Mouse (Mus musculus) CH12.LX (cell line): ENCODE results near the gene Adsl. TPM values are rescaled to one million over a fixed set of nuclear protein-coding genes. Genes with fewer than 3 reads are reported as not detected.

Source experiments
- DNase-seq: peaks from one replicate; pipeline ENCODE4 v3.0.0-alpha.2; 2013; ENCODE audit errors: extremely low read depth
- H3K27ac ChIP-seq: 2 replicates; pipeline ENCODE4 v1.5.1; 2012; ENCODE audit warnings: low read depth, mild to moderate bottlenecking, control low read depth, moderate library complexity; ENCODE audit not compliant: insufficient read depth
- H3K27me3 ChIP-seq: replicated peaks from 2 replicates; pipeline ENCODE3; 2012; ENCODE audit warnings: inconsistent platforms
- H3K36me3 ChIP-seq, 2 experiments: replicated peaks in 1 of 2; 2 replicates each; pipeline versions ENCODE3 to v1.6.1; 2012; ENCODE audit warnings: inconsistent platforms in 1 of 2, low read length in 1 of 2, mild to moderate bottlenecking in 1 of 2, mixed read lengths in 1 of 2, moderate library complexity in 1 of 2; ENCODE audit not compliant: control insufficient read depth in 1 of 2, insufficient read depth in 1 of 2
- H3K4me1 ChIP-seq, 2 experiments: 2 replicates each; pipeline ENCODE4 v1.6.1; 2012; ENCODE audit warnings: inconsistent platforms in 1 of 2, moderate library complexity in 1 of 2; ENCODE audit not compliant: insufficient read depth in 2 of 2, control insufficient read depth in 1 of 2
- H3K4me2 ChIP-seq: 2 replicates; pipeline ENCODE4 v1.6.1; 2012; ENCODE audit warnings: low read depth, mild to moderate bottlenecking, control low read depth; ENCODE audit not compliant: poor library complexity, insufficient read depth, severe bottlenecking
- H3K4me3 ChIP-seq, 3 experiments: fragments of 150-350 bp in 1 of 3; sonication (generic) in 1 of 3; replicated peaks in 1 of 3; 2 replicates each; pipeline versions ENCODE3 to v1.5.1; 2011 to 2012; ENCODE audit warnings: low read depth in 2 of 3, low read length in 2 of 3, mild to moderate bottlenecking in 2 of 3, moderate library complexity in 2 of 3, control low read depth in 1 of 3, improper control_type of control experiment in 1 of 3, inconsistent platforms in 1 of 3, mixed read lengths in 1 of 3; ENCODE audit not compliant: poor library complexity in 1 of 3
- H3K79me2 ChIP-seq: replicated peaks from 2 replicates; pipeline ENCODE4 v1.6.1; 2012; ENCODE audit warnings: mild to moderate bottlenecking, moderate library complexity; ENCODE audit not compliant: control insufficient read depth, poor library complexity, insufficient read depth, severe bottlenecking; ENCODE audit errors: extremely low read depth
- H3K9ac ChIP-seq: 2 replicates; pipeline ENCODE4 v1.6.1; 2012; ENCODE audit warnings: low read depth, mild to moderate bottlenecking, control low read depth, moderate library complexity; ENCODE audit not compliant: insufficient read depth
- H3K9me3 ChIP-seq: replicated peaks from 2 replicates; pipeline ENCODE3; 2012; ENCODE audit warnings: low read length, inconsistent platforms, mixed read lengths
- BHLHE40 ChIP-seq: IDR thresholded peaks from 2 replicates; pipeline ENCODE4 v1.6.1; 2011; ENCODE audit warnings: mild to moderate bottlenecking, low read depth, low read length, improper control_type of control experiment
- HCFC1 ChIP-seq: IDR thresholded peaks from 2 replicates; pipeline ENCODE4 v1.6.1; 2012; ENCODE audit warnings: low read depth, mild to moderate bottlenecking, inconsistent platforms, low read length, improper control_type of control experiment
- IRF4 ChIP-seq: IDR thresholded peaks from 2 replicates; pipeline ENCODE4 v1.6.1; 2014; ENCODE audit warnings: low read depth, mild to moderate bottlenecking, inconsistent platforms, low read length, improper control_type of control experiment
- KAT2A ChIP-seq: IDR thresholded peaks from 2 replicates; pipeline ENCODE4 v1.6.1; 2012; ENCODE audit warnings: low read length, improper control_type of control experiment, inconsistent platforms; ENCODE audit not compliant: insufficient replicate concordance
- MAFK ChIP-seq: IDR thresholded peaks from 2 replicates; pipeline ENCODE4 v1.6.1; 2011; ENCODE audit warnings: low read length, improper control_type of control experiment; ENCODE audit not compliant: insufficient replicate concordance
- MAZ ChIP-seq: IDR thresholded peaks from 2 replicates; pipeline ENCODE4 v1.6.1; 2012; ENCODE audit warnings: low read depth, mild to moderate bottlenecking, inconsistent platforms, low read length, improper control_type of control experiment, moderate library complexity
- MYC ChIP-seq: IDR thresholded peaks from 2 replicates; pipeline ENCODE4 v1.6.1; 2011; ENCODE audit warnings: low read depth, mild to moderate bottlenecking, improper control_type of control experiment, low read length
- PAX5 ChIP-seq: IDR thresholded peaks from 2 replicates; pipeline ENCODE4 v1.6.1; 2012; ENCODE audit warnings: low read length, inconsistent platforms, mixed read lengths
- POLR2A ChIP-seq: IDR thresholded peaks from 2 replicates; pipeline ENCODE4 v1.6.1; 2011; ENCODE audit warnings: low read depth, mild to moderate bottlenecking, improper control_type of control experiment, low read length
- POLR2AphosphoS2 ChIP-seq: IDR thresholded peaks from 2 replicates; pipeline ENCODE4 v1.6.1; 2011; ENCODE audit warnings: low read depth, low read length, improper control_type of control experiment
- RCOR1 ChIP-seq: conservative IDR thresholded peaks from 2 replicates; pipeline ENCODE4 v1.6.1; 2012; ENCODE audit warnings: low read depth, mild to moderate bottlenecking, inconsistent platforms, low read length, improper control_type of control experiment
- UBTF ChIP-seq: IDR thresholded peaks from 2 replicates; pipeline ENCODE4 v1.6.1; 2012; ENCODE audit warnings: low read depth, mild to moderate bottlenecking, inconsistent platforms, low read length, improper control_type of control experiment, moderate library complexity
- USF2 ChIP-seq: conservative IDR thresholded peaks from 2 replicates; pipeline ENCODE4 v1.6.1; 2011; ENCODE audit warnings: low read depth, low read length, improper control_type of control experiment
- ZMIZ1 ChIP-seq: IDR thresholded peaks from 2 replicates; pipeline ENCODE4 v1.6.1; 2012; ENCODE audit warnings: low read depth, mild to moderate bottlenecking, inconsistent platforms, low read length, improper control_type of control experiment
- dilution Hi-C: fragments of 300-500 bp; cut with MboI; formaldehyde crosslinking; loops from 2 replicates; pipeline ENCODE4 v1.14.3; 2020; ENCODE audit warnings: low sequenced_read_pairs; ENCODE audit not compliant: extremely low pct_unique_long_range_greater_than_20kb, extremely low pct_ligation_motif_present
- in situ Hi-C: fragments of 300-500 bp; cut with MboI; formaldehyde crosslinking; loops from 3 replicates; pipeline ENCODE4 v1.14.3; 2019; ENCODE audit warnings: low sequenced_read_pairs, low pct_ligation_motif_present, low pct_unique_long_range_greater_than_20kb, mixed read lengths
- polyA plus RNA-seq: library from polyadenylated mRNA; unstranded; fragments of >175 nt; gene quantifications from 2 replicates; pipeline ENCODE4 v1.2.1, GENCODE M21; 2012; ENCODE audit warnings: low read depth; ENCODE audit not compliant: insufficient read length
- total RNA-seq, 2 experiments: library from RNA; depleted of rRNA; stranded (reverse); fragments of 300-350 nt in 1 of 2; fragments of >200 nt in 1 of 2; gene quantifications; 2 replicates each; pipeline ENCODE4 v1.2.3; 2012 to 2014

Gene Adsl
- total and polyA plus RNA-seq, 3 experiments: 226 to 356 (median 276) TPM

GRCm38 (mm10) chr15:80974311-80974710 lies 26.0 kb downstream of the Adsl start:
- in situ Hi-C loops (loop anchor here (25.0 kb wide), 1 partner anchor 712 kb away; the partner anchor contains the start of genes Atf4 and Rps19bp1), dilution Hi-C loops (no loop called here)
- H3K27ac ChIP-seq: no peak overlapping the region
- H3K9me3 ChIP-seq: no peaks in the 10 kb centered on the region
- no peak overlapping the region for H3K4me2 ChIP-seq
- H3K4me3 ChIP-seq: no peak overlapping the region
- no peak for DNase-seq
- peaks cover 12 to 26% of the 10 kb centered on the region in 2 experiments for H3K36me3 ChIP-seq
- no peak for TF ChIP-seq MAFK
- no peak for TF ChIP-seq RCOR1
- no peak for TF ChIP-seq MYC
- no peak for TF ChIP-seq POLR2A
- H3K79me2 ChIP-seq: peaks cover 4% of the 10 kb centered on the region; the same call in 1 of the 2 replicates
- H3K9ac ChIP-seq: no peak overlapping the region
- H3K27me3 ChIP-seq: no peaks in the 10 kb centered on the region
- peaks cover 2 to 17% of the 10 kb centered on the region in 2 experiments; a peak in 3 of 4 replicates for H3K4me1 ChIP-seq

GRCm38 (mm10) chr15:80975666-80976065 lies 27.4 kb downstream of the Adsl start:
- Histone ChIP-seq H3K27me3 (no peaks in the 10 kb centered on the region), H3K36me3 (peaks cover 0 to 13% of the 10 kb centered on the region in 2 experiments), H3K79me2 (peaks cover 4% of the 10 kb centered on the region; the same call in 1 of the 2 replicates), H3K4me2 (no peak overlapping the region), H3K27ac (no peak overlapping the region), H3K4me3 (no peak overlapping the region), H3K4me1 (peaks cover 2 to 21% of the 10 kb centered on the region in 2 experiments; a peak in 3 of 4 replicates), H3K9ac (no peak overlapping the region), H3K9me3 (no peaks in the 10 kb centered on the region)
- DNase-seq: no peak
- dilution Hi-C loops (no loop called here), in situ Hi-C loops (no loop called here)
- TF ChIP-seq POLR2AphosphoS2 (no peak), UBTF (no peak), MAZ (no peak), USF2 (no peak), ZMIZ1 (no peak), PAX5 (no peak), BHLHE40 (no peak), KAT2A (no peak), IRF4 (no peak), HCFC1 (no peak)
